In genomic region chr2:13080476-13080875, GRCm38 (mm10) we compare ENCODE assay signal across 19 mouse cellular contexts.
"Had no signal": no experiment of that assay in that cellular context is flagged by ENCODE, and none has a peak within 500 bp of the region (broad histone marks: within the 10 kb centered on the region; RNA-seq: fewer than 3 reads in every experiment).

No protein-coding gene starts in this region.

- ATAC-seq: liver, embryonic 12.5 days had no signal

- H3K27ac ChIP-seq: kidney, embryonic 15.5 days; limb, embryonic 13.5 days; liver, embryonic 12.5 days; liver, embryonic 15.5 days; lung, embryonic 15.5 days; stomach, embryonic 15.5 days had no signal

- H3K36me3 ChIP-seq: kidney, embryonic 15.5 days; liver, embryonic 15.5 days; lung, embryonic 15.5 days had no signal

- H3K9me3 ChIP-seq: kidney, embryonic 15.5 days; limb, embryonic 13.5 days; liver, embryonic 12.5 days; liver, embryonic 15.5 days; lung, embryonic 15.5 days; stomach, embryonic 15.5 days had no signal

- H3K4me2 ChIP-seq: kidney, embryonic 15.5 days; limb, embryonic 13.5 days; liver, embryonic 12.5 days; liver, embryonic 15.5 days; lung, embryonic 15.5 days; midbrain, embryonic 11.5 days; stomach, embryonic 15.5 days had no signal

- H3K9ac ChIP-seq: kidney, embryonic 15.5 days; limb, embryonic 13.5 days; liver, embryonic 12.5 days; liver, embryonic 15.5 days; lung, embryonic 15.5 days; stomach, embryonic 15.5 days had no signal

- DNase-seq: kidney, adult 8-10 months; kidney, postnatal 10 days; kidney, postnatal 36 days; liver; lung, adult 18-20 months; lung, postnatal 10 days; lung, postnatal 36 days; midbrain, embryonic 14.5 days; retina, postnatal 1 day; right cerebral cortex, postnatal 25 days; spleen, adult 18-20 months; thymus, postnatal 25 days had no signal

- H3K27me3 ChIP-seq: kidney, embryonic 15.5 days; limb, embryonic 13.5 days; liver, embryonic 12.5 days; liver, embryonic 15.5 days; lung, embryonic 15.5 days; stomach, embryonic 15.5 days had no signal

- H3K4me1 ChIP-seq: kidney, embryonic 15.5 days; liver, embryonic 12.5 days; liver, embryonic 15.5 days; lung, embryonic 15.5 days; stomach, embryonic 15.5 days had no signal

- H3K4me3 ChIP-seq: kidney, embryonic 15.5 days; limb, embryonic 13.5 days; liver, embryonic 12.5 days; liver, embryonic 15.5 days; lung, embryonic 15.5 days; stomach, embryonic 15.5 days had no signal
